Mouse (Mus musculus): ENCODE results near the gene Slco3a1.

DNA sequence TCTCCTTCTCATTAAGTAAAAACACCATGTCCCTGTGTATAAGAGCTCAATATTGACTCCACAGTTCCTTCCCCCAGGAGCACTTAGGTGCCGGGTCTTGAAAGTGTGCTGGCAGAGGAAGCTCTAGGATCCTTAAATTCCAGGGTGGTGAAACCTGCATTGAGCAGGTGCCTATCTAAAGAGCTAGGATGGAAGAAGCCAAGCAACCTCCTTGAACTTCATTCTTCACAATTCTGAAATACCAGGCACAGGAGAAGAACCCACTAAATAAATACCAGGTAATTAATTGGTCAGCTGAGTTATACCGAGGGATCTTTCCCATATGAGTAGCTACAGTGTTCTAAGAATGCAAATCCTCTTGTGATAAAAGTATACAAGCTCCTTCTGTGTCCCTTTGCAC lies 117.9 kb downstream of the Slco3a1 start:
- TF ChIP-seq CTCF (IDR thresholded peaks at IDR 0.05; ENCODE audit: low read depth, low read length) (no peak), GATA1 (IDR thresholded peaks at IDR 0.05; ENCODE audit: borderline replicate concordance, low read length) (no peak), GATA2 (IDR thresholded peaks at IDR 0.05; ENCODE audit: borderline replicate concordance, low read depth, low read length) (no peak), TAL1 (conservative IDR thresholded peaks at IDR 0.05; ENCODE audit: low read depth, low read length) (no peak), POLR2AphosphoS5 (IDR thresholded peaks at IDR 0.05; ENCODE audit: insufficient replicate concordance, low read depth, low read length) (no peak)
